ENCODE assay signal across 19 mouse cellular contexts in the genomic region with DNA sequence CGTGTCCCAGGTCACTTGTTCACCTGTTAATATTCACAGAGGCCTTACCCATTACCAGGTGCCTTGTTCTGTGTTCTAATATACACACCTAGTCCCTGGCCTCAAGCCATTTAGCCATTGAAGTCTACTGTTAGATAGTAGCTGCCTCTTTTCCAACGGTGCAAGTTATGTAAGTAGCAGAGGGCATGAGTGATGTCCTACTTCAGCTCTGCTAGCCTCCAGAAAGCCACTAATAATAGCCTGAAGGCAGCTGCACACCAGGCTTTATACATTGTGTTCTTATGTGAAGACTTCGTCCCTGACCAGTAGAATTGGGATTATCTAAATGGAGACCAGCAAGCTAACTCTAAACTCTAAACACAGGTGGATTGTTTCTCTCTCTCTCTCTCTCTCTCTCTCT.
A peak's percentile ranks its signal among the peaks of the same experiment; 100 is the strongest.
DNase-seq lines count a peak whose midpoint lies in the region; ATAC-seq and TF ChIP-seq lines count a peak whose summit lies in the region.
"Had no signal": no experiment of that assay in that cellular context is flagged by ENCODE, and none has a peak within 500 bp of the region (broad histone marks: within the 10 kb centered on the region; RNA-seq: fewer than 3 reads in every experiment).

No protein-coding gene starts in this region.

- H3K4me3 ChIP-seq in heart, postnatal 0 days (ENCODE audit: low read depth, low read length) = no peak overlapping the region
- no peak overlapping the region for H3K4me3 ChIP-seq in heart, adult 2 months
- H3K4me3 ChIP-seq: embryonic facial prominence, embryonic 10.5 days; embryonic facial prominence, embryonic 12.5 days; forebrain, embryonic 13.5 days; forebrain, embryonic 15.5 days had no signal

- intact Hi-C loops in heart, adult 2 months (cut with DNase I) = no loop called here

- no peak overlapping the region for H3K4me2 ChIP-seq in heart, postnatal 0 days (ENCODE audit: low read depth, low read length)
- H3K4me2 ChIP-seq: embryonic facial prominence, embryonic 12.5 days; forebrain, embryonic 13.5 days; forebrain, embryonic 15.5 days had no signal

- no peak for TF ChIP-seq CTCF in heart, postnatal 0 days (IDR thresholded peaks at IDR 0.05; ENCODE audit: low read depth)
- no peak for TF ChIP-seq CTCF in heart, adult 2 months (IDR thresholded peaks at IDR 0.05)

- no peaks in the 10 kb centered on the region for H3K4me1 ChIP-seq in heart, postnatal 0 days (ENCODE audit: control insufficient read depth, insufficient read depth)
- H3K4me1 ChIP-seq in heart, adult 2 months (ENCODE audit: control insufficient read depth, insufficient read depth, low read length) = peaks cover 2% of the 10 kb centered on the region; the same call in 1 of the 2 replicates
- H3K4me1 ChIP-seq: embryonic facial prominence, embryonic 10.5 days; embryonic facial prominence, embryonic 12.5 days; forebrain, embryonic 13.5 days; forebrain, embryonic 15.5 days had no signal

- H3K79me2 ChIP-seq in heart, adult 2 months (replicated peaks; ENCODE audit: control insufficient read depth, insufficient read depth, low read length) = no peaks in the 10 kb centered on the region

- no peak for DNase-seq in frontal cortex, postnatal 25 days (ENCODE audit: low spot score in 2 of 2)
- DNase-seq in heart, postnatal 0 days (ENCODE audit: low spot score) = peak; percentile 20
- DNase-seq in heart, adult 2 months = no peak
- peak; percentile 52 for DNase-seq in brain, adult 2 months (ENCODE audit: low read depth, low spot score)
- DNase-seq: adrenal gland, adult 2 months; adrenal gland, postnatal 10 days; adrenal gland, postnatal 25 days; cerebellum, adult 11 months; cerebellum, adult 18-20 months; cerebellum, adult 8-10 months; cerebellum, postnatal 10 days; cerebellum, postnatal 25 days; forebrain, postnatal 0 days had no signal

- H3K9me3 ChIP-seq in heart, postnatal 0 days (replicated peaks; ENCODE audit: control insufficient read depth, low read length) = no peaks in the 10 kb centered on the region
- H3K9me3 ChIP-seq: embryonic facial prominence, embryonic 10.5 days; embryonic facial prominence, embryonic 12.5 days; forebrain, embryonic 13.5 days; forebrain, embryonic 15.5 days had no signal

- ATAC-seq in frontal cortex, adult (ENCODE audit: low TSS enrichment) = peak; percentile 39; the same call in 1 of the 2 replicates
- no peak for ATAC-seq in heart, postnatal 0 days (ENCODE audit: insufficient read depth, low read depth)
- ATAC-seq in granulocyte monocyte progenitor cell, adult 5-6 weeks (replicated peaks; ENCODE audit: poor library complexity, severe bottlenecking) = no peak
- ATAC-seq: forebrain, embryonic 13.5 days; forebrain, embryonic 15.5 days; forebrain, postnatal 0 days had no signal

- H3K27ac ChIP-seq in heart, postnatal 0 days (ENCODE audit: low read depth) = no peak overlapping the region
- H3K27ac ChIP-seq in heart, adult 2 months = no peak overlapping the region
- H3K27ac ChIP-seq: embryonic facial prominence, embryonic 10.5 days; embryonic facial prominence, embryonic 12.5 days; forebrain, embryonic 13.5 days; forebrain, embryonic 15.5 days had no signal

- H3K36me3 ChIP-seq in heart, postnatal 0 days (replicated peaks; ENCODE audit: control insufficient read depth, insufficient read depth, low read length) = no peaks in the 10 kb centered on the region
- H3K36me3 ChIP-seq in heart, adult 2 months (ENCODE audit: control insufficient read depth, insufficient read depth, low read length) = no peaks in the 10 kb centered on the region; the same call in none of the 2 replicates
- H3K36me3 ChIP-seq: embryonic facial prominence, embryonic 10.5 days; embryonic facial prominence, embryonic 12.5 days; forebrain, embryonic 15.5 days had no signal

- no peak overlapping the region for H3K9ac ChIP-seq in heart, postnatal 0 days (replicated peaks; ENCODE audit: low read depth, low read length)
- no peak overlapping the region for H3K9ac ChIP-seq in heart, adult 2 months (ENCODE audit: low read depth, low read length)
- H3K9ac ChIP-seq: embryonic facial prominence, embryonic 12.5 days; forebrain, embryonic 13.5 days; forebrain, embryonic 15.5 days; forebrain, postnatal 0 days had no signal

- TF ChIP-seq EP300 in heart, postnatal 0 days (IDR thresholded peaks at IDR 0.05; ENCODE audit: low read depth) = no peak
- no peak for TF ChIP-seq EP300 in heart, adult 2 months (IDR thresholded peaks at IDR 0.05; ENCODE audit: insufficient read depth, low read depth, low read length)

- no peak for TF ChIP-seq POLR2A in heart, adult 2 months (IDR thresholded peaks at IDR 0.05; ENCODE audit: insufficient read depth, low read depth, low read length)

- H3K27me3 ChIP-seq in heart, postnatal 0 days (ENCODE audit: control insufficient read depth, insufficient read depth, low read length) = no peaks in the 10 kb centered on the region
- H3K27me3 ChIP-seq in heart, adult 2 months (ENCODE audit: control insufficient read depth, insufficient read depth, low read length) = no peaks in the 10 kb centered on the region
- H3K27me3 ChIP-seq: embryonic facial prominence, embryonic 12.5 days; forebrain, embryonic 13.5 days; forebrain, embryonic 15.5 days had no signal

- 55% methylated on average over 3 of the region's 3 CpGs for WGBS in heart, postnatal 0 days
- WGBS in heart, adult 2 months = 73% methylated on average over 3 of the region's 3 CpGs

Comparison
In these comparisons a context has a peak if more than half of its experiments do, and no peak if none do; other contexts are left out.
1. DNase-seq: peak in heart, postnatal 0 days (single experiment) and brain, adult 2 months (single experiment); none in frontal cortex, postnatal 25 days (0 of 2) and heart, adult 2 months (0 of 2).